8 mouse cellular contexts compared by ENCODE assay signal in the genomic region with DNA sequence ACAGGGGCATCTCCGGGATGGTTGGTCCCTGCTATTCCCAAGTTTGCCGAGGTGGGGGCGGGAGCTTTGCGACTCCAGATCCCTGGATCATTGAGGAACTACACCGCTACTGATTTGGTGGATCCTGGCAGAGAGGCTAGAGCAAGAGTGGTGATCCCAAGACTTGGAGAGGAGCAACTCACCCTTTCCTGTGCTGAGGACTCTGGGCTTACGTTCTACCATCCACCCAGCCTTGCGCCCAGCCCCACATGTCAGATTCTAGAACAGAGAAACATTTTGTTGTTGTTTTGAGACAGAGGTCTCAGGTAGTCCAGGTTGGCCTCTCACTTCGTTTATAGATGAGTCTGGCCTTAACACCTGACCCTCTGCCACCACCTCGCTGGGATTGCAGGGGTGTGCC. TPM values are rescaled to one million over a fixed set of nuclear protein-coding genes. Genes with fewer than 3 reads are reported as not detected.
DNase-seq lines count a peak whose midpoint lies in the region; ATAC-seq and TF ChIP-seq lines count a peak whose summit lies in the region.

No protein-coding gene starts in this region.

- WGBS in heart, embryonic 13.5 days: 8% methylated on average over 9 of the region's 9 CpGs
- WGBS in forebrain, embryonic 10.5 days: 15% methylated on average over 9 of the region's 9 CpGs
- WGBS in liver, embryonic 14.5 days (ENCODE audit: insufficient replicate concordance): 5% methylated on average over 9 of the region's 9 CpGs

- H3K27ac ChIP-seq in heart, embryonic 13.5 days (replicated peaks): peak overlapping the region; percentile 62
- peak overlapping the region; percentile 85 for H3K27ac ChIP-seq in forebrain, embryonic 10.5 days
- H3K27ac ChIP-seq in liver, embryonic 14.5 days: no peak overlapping the region

- H3K4me1 ChIP-seq in heart, embryonic 13.5 days: peaks cover 17% of the 10 kb centered on the region
- H3K4me1 ChIP-seq in forebrain, embryonic 10.5 days: peaks cover 26% of the 10 kb centered on the region
- H3K4me1 ChIP-seq in liver, embryonic 14.5 days (replicated peaks; ENCODE audit: control insufficient read depth in 2 of 2, insufficient read depth in 2 of 2, low read length in 1 of 2): peaks cover 0 to 17% of the 10 kb centered on the region in 2 experiments; a peak in 3 of 4 replicates

- H3K9me3 ChIP-seq in heart, embryonic 13.5 days: peaks cover 7% of the 10 kb centered on the region
- H3K9me3 ChIP-seq in forebrain, embryonic 10.5 days: peaks cover 7% of the 10 kb centered on the region; the same call in 1 of the 2 replicates
- no peaks in the 10 kb centered on the region for H3K9me3 ChIP-seq in liver, embryonic 14.5 days (ENCODE audit: control insufficient read depth, low read length)

- peaks cover 29% of the 10 kb centered on the region for H3K36me3 ChIP-seq in heart, embryonic 13.5 days
- peaks cover 31% of the 10 kb centered on the region for H3K36me3 ChIP-seq in forebrain, embryonic 10.5 days (replicated peaks)
- H3K36me3 ChIP-seq in liver, embryonic 14.5 days (replicated peaks; ENCODE audit: control insufficient read depth, insufficient read depth, low read depth): no peaks in the 10 kb centered on the region

- no peak for DNase-seq in heart, adult 11 months
- DNase-seq in CD4-positive helper T cell, adult 2 months (ENCODE audit: low read depth, low spot score): peak; percentile 76
- DNase-seq in forebrain, embryonic 10.5 days (ENCODE audit: extremely low spot score, low spot score): no peak
- DNase-seq in liver, embryonic 14.5 days (ENCODE audit: low read depth in 3 of 3, low spot score in 3 of 3): no peak
- no peak for DNase-seq in right cerebral cortex, postnatal 14 days
- DNase-seq in MN1 (ENCODE audit: low spot score): no peak
- no peak for DNase-seq in ovary, postnatal 14 days (ENCODE audit: low spot score)

- peak overlapping the region; percentile 77 for H3K9ac ChIP-seq in heart, embryonic 13.5 days
- peak overlapping the region; percentile 37; the same call in 1 of the 2 replicates for H3K9ac ChIP-seq in liver, embryonic 14.5 days (replicated peaks)

- peak overlapping the region; percentile 75 for H3K4me2 ChIP-seq in heart, embryonic 13.5 days
- peak overlapping the region; percentile 81 for H3K4me2 ChIP-seq in liver, embryonic 14.5 days (ENCODE audit: low read depth)

- H3K4me3 ChIP-seq in heart, embryonic 13.5 days: peak overlapping the region; percentile 54
- H3K4me3 ChIP-seq in forebrain, embryonic 10.5 days: peak overlapping the region; percentile 75
- peak overlapping the region; percentile 58 to 62 for H3K4me3 ChIP-seq in liver, embryonic 14.5 days (ENCODE audit: insufficient read depth in 1 of 2, low read depth in 2 of 2, low read length in 2 of 2)

- no peak for TF ChIP-seq CTCF in liver, embryonic 14.5 days (IDR thresholded peaks at IDR 0.05; ENCODE audit: low read depth)

- peaks cover 31% of the 10 kb centered on the region for H3K27me3 ChIP-seq in heart, embryonic 13.5 days (replicated peaks)
- peaks cover 34% of the 10 kb centered on the region for H3K27me3 ChIP-seq in forebrain, embryonic 10.5 days (ENCODE audit: poor library complexity, severe bottlenecking)
- H3K27me3 ChIP-seq in liver, embryonic 14.5 days (ENCODE audit: control insufficient read depth, insufficient read depth, low read length): peaks cover 4% of the 10 kb centered on the region; the same call in 1 of the 2 replicates

- TF ChIP-seq EP300 in liver, embryonic 14.5 days (IDR thresholded peaks at IDR 0.05; ENCODE audit: low read depth): no peak

- no peak for ATAC-seq in heart, embryonic 13.5 days (ENCODE audit: extremely low read depth, insufficient number of reproducible peaks, low FRiP score, low TSS enrichment)
- no peak for ATAC-seq in liver, embryonic 14.5 days (ENCODE audit: insufficient read depth)

RNA-seq across cellular contexts. Expression of a gene that starts 1.0 kb away (rescaled TPM):
- 1.2 and 1.4 TPM in 2 replicates for polyA plus RNA-seq in heart, embryonic 13.5 days (2015; fragmentation: Nextera tagmentation; extraction: Ambion mirVana)
- 1.3 and 1.5 TPM in 2 replicates for polyA plus RNA-seq in forebrain, embryonic 10.5 days (2016; fragmentation: Nextera tagmentation; extraction: Ambion mirVana)
- 0.92 and 1.2 TPM in 2 replicates for polyA plus RNA-seq in liver, embryonic 14.5 days (2012; rRNA removed)
- polyA plus RNA-seq in liver, embryonic 14.5 days (2014; fragmentation: Nextera tagmentation; extraction: Ambion mirVana): 0.69 and 1.1 TPM in 2 replicates

RNA-seq across cellular contexts. Expression of a gene that starts 2.9 kb away (rescaled TPM):
- 0.66 and 0.90 TPM in 2 replicates for polyA plus RNA-seq in heart, embryonic 13.5 days (2015; fragmentation: Nextera tagmentation; extraction: Ambion mirVana)
- 0.38 TPM in 1 of 2 replicates, not detected in the other for polyA plus RNA-seq in forebrain, embryonic 10.5 days (2016; fragmentation: Nextera tagmentation; extraction: Ambion mirVana)
- 3.3 and 4.7 TPM in 2 replicates for polyA plus RNA-seq in liver, embryonic 14.5 days (2012; rRNA removed)
- 4.5 and 4.9 TPM in 2 replicates for polyA plus RNA-seq in liver, embryonic 14.5 days (2014; fragmentation: Nextera tagmentation; extraction: Ambion mirVana)

RNA-seq across cellular contexts. Expression of a gene that starts 9.0 kb away (rescaled TPM):
- polyA plus RNA-seq in heart, embryonic 13.5 days (2015; fragmentation: Nextera tagmentation; extraction: Ambion mirVana): 27.8 and 28.7 TPM in 2 replicates
- 10.4 and 12.1 TPM in 2 replicates for polyA plus RNA-seq in forebrain, embryonic 10.5 days (2016; fragmentation: Nextera tagmentation; extraction: Ambion mirVana)
- 78.3 and 95.0 TPM in 2 replicates for polyA plus RNA-seq in liver, embryonic 14.5 days (2012; rRNA removed)
- 105 and 113 TPM in 2 replicates for polyA plus RNA-seq in liver, embryonic 14.5 days (2014; fragmentation: Nextera tagmentation; extraction: Ambion mirVana)

RNA-seq across cellular contexts. Expression of a gene that starts 22.8 kb away (rescaled TPM):
- polyA plus RNA-seq in heart, embryonic 13.5 days (2015; fragmentation: Nextera tagmentation; extraction: Ambion mirVana): 26.8 and 29.5 TPM in 2 replicates
- 25.4 and 33.7 TPM in 2 replicates for polyA plus RNA-seq in forebrain, embryonic 10.5 days (2016; fragmentation: Nextera tagmentation; extraction: Ambion mirVana)
- polyA plus RNA-seq in liver, embryonic 14.5 days (2012; rRNA removed): 2.9 and 4.0 TPM in 2 replicates
- polyA plus RNA-seq in liver, embryonic 14.5 days (2014; fragmentation: Nextera tagmentation; extraction: Ambion mirVana): 3.5 and 4.5 TPM in 2 replicates

RNA-seq across cellular contexts. Expression of a gene that starts 34.9 kb away (rescaled TPM):
- polyA plus RNA-seq in heart, embryonic 13.5 days (2015; fragmentation: Nextera tagmentation; extraction: Ambion mirVana): 0.45 and 0.49 TPM in 2 replicates
- 0.29 and 0.52 TPM in 2 replicates for polyA plus RNA-seq in forebrain, embryonic 10.5 days (2016; fragmentation: Nextera tagmentation; extraction: Ambion mirVana)
- 0.10 and 0.30 TPM in 2 replicates for polyA plus RNA-seq in liver, embryonic 14.5 days (2012; rRNA removed)
- 0.18 TPM in 1 of 2 replicates, not detected in the other for polyA plus RNA-seq in liver, embryonic 14.5 days (2014; fragmentation: Nextera tagmentation; extraction: Ambion mirVana)
